Mouse (Mus musculus) embryonic facial prominence, embryonic 10.5 days (tissue): ENCODE data around the gene Kdsr. TPM values are rescaled to one million over a fixed set of nuclear protein-coding genes. Genes with fewer than 3 reads are reported as not detected.
A peak's percentile ranks its signal among the peaks of the same experiment; 100 is the strongest.

Source experiments
- DNase-seq: peaks from one replicate; pipeline ENCODE4 v3.0.0-alpha.2; 2017; ENCODE audit warnings: low spot score
- H3K27ac ChIP-seq: fragments of 300-500 bp; sonication (generic); replicated peaks from 2 replicates; pipeline ENCODE4 v1.5.1; 2016; ENCODE audit warnings: mild to moderate bottlenecking
- H3K27me3 ChIP-seq: fragments of 300-500 bp; sonication (generic); replicated peaks from 2 replicates; pipeline ENCODE4 v1.6.1; 2016; ENCODE audit warnings: low read depth, mild to moderate bottlenecking; ENCODE audit not compliant: poor library complexity, severe bottlenecking
- H3K36me3 ChIP-seq: fragments of 300-500 bp; sonication (generic); replicated peaks from 2 replicates; pipeline ENCODE4 v1.6.1; 2016; ENCODE audit warnings: mild to moderate bottlenecking, moderate library complexity
- H3K4me1 ChIP-seq: fragments of 300-500 bp; sonication (generic); 2 replicates; pipeline ENCODE4 v1.6.1; 2016
- H3K4me3 ChIP-seq: fragments of 300-500 bp; sonication (generic); 2 replicates; pipeline ENCODE4 v1.5.1; 2016; ENCODE audit warnings: mild to moderate bottlenecking, moderate library complexity
- H3K9me3 ChIP-seq: fragments of 300-500 bp; sonication (generic); 2 replicates; pipeline ENCODE4 v1.6.1; 2016; ENCODE audit warnings: mild to moderate bottlenecking
- WGBS: fragments of 180-500 bp; shearing (Covaris S2); methylation state at CpG from one replicate; pipeline ENCODE4 v1.1.7; 2016; 5-methylcytosine and 5-hydroxymethylcytosine counted together
- polyA plus RNA-seq: library from polyadenylated mRNA; unstranded; fragments of >200 nt; fragmentation: Nextera tagmentation; extraction: Ambion mirVana; gene quantifications from 2 replicates; pipeline ENCODE4 v1.2.1, GENCODE M21; 2016

Gene Kdsr
- polyA plus RNA-seq, result 9.7 and 10.1 TPM in 2 replicates

GRCm38 (mm10) chr1:106759572-106760435 lies at the start of gene Kdsr:
Gene Kdsr (minus strand): TSS chr1:106759727.
- H3K9me3 ChIP-seq, result no peaks in the 10 kb centered on the region
- H3K4me1 ChIP-seq, result peaks cover 15% of the 10 kb centered on the region
- H3K36me3 ChIP-seq, result peaks cover 11% of the 10 kb centered on the region
- peak; percentile 97 for DNase-seq
- peak within 1 kb of the TSS; percentile 85 for H3K4me3 ChIP-seq
- peak within 1 kb of the TSS; percentile 88 for H3K27ac ChIP-seq
- 4% methylated on average over 51 of the region's 51 CpGs for WGBS
- H3K27me3 ChIP-seq, result no peaks in the 10 kb centered on the region

GRCm38 (mm10) chr1:106799931-106800330 lies 40.4 kb upstream of the Kdsr start:
- DNase-seq, result no peak
- no peaks in the 10 kb centered on the region for H3K27me3 ChIP-seq
- no peaks in the 10 kb centered on the region for H3K9me3 ChIP-seq
- no peak overlapping the region for H3K27ac ChIP-seq
- H3K36me3 ChIP-seq, result no peaks in the 10 kb centered on the region
- peaks cover 10% of the 10 kb centered on the region for H3K4me1 ChIP-seq
- no peak overlapping the region for H3K4me3 ChIP-seq
- WGBS, result 81% methylated on average over 3 of the region's 3 CpGs

DNA sequence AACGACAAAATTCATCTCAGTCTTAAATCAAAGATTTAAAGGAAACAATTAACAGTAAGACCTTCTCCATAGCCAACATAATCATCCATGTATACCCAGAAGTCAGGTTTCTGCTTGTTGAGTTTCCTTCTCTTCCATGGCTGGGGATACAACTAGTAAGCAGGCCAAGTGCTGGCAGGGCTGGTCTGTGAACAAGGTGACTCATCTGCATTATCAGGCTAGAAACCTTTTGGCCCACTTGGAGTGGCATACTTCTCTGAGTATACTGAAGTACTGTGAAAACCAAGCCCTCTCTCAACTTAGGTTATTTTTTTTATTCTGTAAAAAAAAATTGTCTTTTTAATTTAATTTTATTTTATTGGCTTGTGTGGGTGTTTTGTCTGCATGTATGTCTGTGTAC lies 39.9 kb upstream of the Kdsr start:
- Histone ChIP-seq H3K4me3 (no peak overlapping the region), H3K9me3 (no peaks in the 10 kb centered on the region), H3K27ac (no peak overlapping the region), H3K4me1 (peaks cover 13% of the 10 kb centered on the region), H3K27me3 (no peaks in the 10 kb centered on the region), H3K36me3 (no peaks in the 10 kb centered on the region)
- 59% methylated on average over 1 of the region's 1 CpGs for WGBS
- no peak for DNase-seq

- no peaks in the 10 kb centered on the region for H3K27me3 ChIP-seq
- H3K36me3 ChIP-seq, result peaks cover 5% of the 10 kb centered on the region; the same call in 1 of the 2 replicates
- H3K9me3 ChIP-seq, result no peaks in the 10 kb centered on the region
- peak overlapping the region; percentile 98 for H3K4me3 ChIP-seq
- H3K4me1 ChIP-seq, result peaks cover 16% of the 10 kb centered on the region
- peak overlapping the region; percentile 95; the same call in 1 of the 2 replicates for H3K27ac ChIP-seq
- no peak for DNase-seq
- WGBS, result 61% methylated on average over 7 of the region's 7 CpGs
These were observed 37.7 kb upstream of the Kdsr start for GRCm38 (mm10) chr1:106796987-106797779.

GRCm38 (mm10) chr1:106796542-106796924 lies 37.0 kb upstream of the Kdsr start, which contains the start of gene Vps4b:
Gene Vps4b (minus strand): TSS chr1:106796728.
- Histone ChIP-seq H3K27ac (peak within 1 kb of the TSS; percentile 95), H3K27me3 (no peaks in the 10 kb centered on the region), H3K4me3 (peak within 1 kb of the TSS; percentile 98), H3K36me3 (peaks cover 10% of the 10 kb centered on the region), H3K4me1 (peaks cover 16% of the 10 kb centered on the region), H3K9me3 (no peaks in the 10 kb centered on the region)
- peak; percentile 95 for DNase-seq
- WGBS, result under 1% methylated on average over 23 of the region's 23 CpGs

GRCm38 (mm10) chr1:106795634-106796541 lies 36.4 kb upstream of the Kdsr start:
- Histone ChIP-seq H3K9me3 (no peaks in the 10 kb centered on the region), H3K36me3 (peaks cover 16% of the 10 kb centered on the region), H3K27me3 (no peaks in the 10 kb centered on the region), H3K4me3 (peak overlapping the region; percentile 98), H3K4me1 (peaks cover 16% of the 10 kb centered on the region), H3K27ac (peak overlapping the region; percentile 95)
- WGBS, result 3% methylated on average over 51 of the region's 51 CpGs
- DNase-seq, result no peak

DNA sequence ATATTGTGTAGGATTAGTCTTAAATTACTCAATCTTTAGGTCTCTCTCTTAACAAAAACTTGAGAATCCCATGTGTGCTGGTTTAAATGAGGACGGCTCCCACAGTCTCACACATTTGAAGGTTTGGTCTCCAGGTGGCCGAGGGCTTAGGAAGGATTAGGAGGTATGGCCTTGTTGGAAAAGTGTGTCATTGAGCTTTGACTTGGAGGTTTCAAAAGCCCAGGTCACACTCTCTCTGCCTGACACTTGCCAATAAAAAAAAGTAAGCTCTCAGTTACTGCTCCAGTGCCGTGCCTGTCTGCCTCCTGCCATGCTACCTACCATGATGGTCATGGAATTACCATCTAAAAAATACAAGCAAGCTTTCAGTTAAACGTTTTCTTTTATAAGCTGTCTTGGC lies 15.4 kb upstream of the Kdsr start:
- Histone ChIP-seq H3K27me3 (no peaks in the 10 kb centered on the region), H3K36me3 (peaks cover 93% of the 10 kb centered on the region), H3K4me3 (no peak overlapping the region), H3K27ac (no peak overlapping the region), H3K4me1 (no peaks in the 10 kb centered on the region), H3K9me3 (no peaks in the 10 kb centered on the region)
- no peak for DNase-seq
- 91% methylated on average over 4 of the region's 4 CpGs for WGBS

GRCm38 (mm10) chr1:106774092-106774491 lies 14.6 kb upstream of the Kdsr start:
- H3K36me3 ChIP-seq, result peaks cover 89% of the 10 kb centered on the region
- DNase-seq, result no peak
- H3K27me3 ChIP-seq, result no peaks in the 10 kb centered on the region
- H3K27ac ChIP-seq, result no peak overlapping the region
- no peaks in the 10 kb centered on the region for H3K4me1 ChIP-seq
- H3K9me3 ChIP-seq, result no peaks in the 10 kb centered on the region
- 92% methylated on average over 9 of the region's 9 CpGs for WGBS
- H3K4me3 ChIP-seq, result no peak overlapping the region

GRCm38 (mm10) chr1:106768773-106769172 lies 9.2 kb upstream of the Kdsr start:
- Histone ChIP-seq H3K36me3 (peaks cover 85% of the 10 kb centered on the region), H3K9me3 (no peaks in the 10 kb centered on the region), H3K4me1 (no peaks in the 10 kb centered on the region), H3K4me3 (no peak overlapping the region), H3K27me3 (no peaks in the 10 kb centered on the region), H3K27ac (no peak overlapping the region)
- no peak for DNase-seq

DNA sequence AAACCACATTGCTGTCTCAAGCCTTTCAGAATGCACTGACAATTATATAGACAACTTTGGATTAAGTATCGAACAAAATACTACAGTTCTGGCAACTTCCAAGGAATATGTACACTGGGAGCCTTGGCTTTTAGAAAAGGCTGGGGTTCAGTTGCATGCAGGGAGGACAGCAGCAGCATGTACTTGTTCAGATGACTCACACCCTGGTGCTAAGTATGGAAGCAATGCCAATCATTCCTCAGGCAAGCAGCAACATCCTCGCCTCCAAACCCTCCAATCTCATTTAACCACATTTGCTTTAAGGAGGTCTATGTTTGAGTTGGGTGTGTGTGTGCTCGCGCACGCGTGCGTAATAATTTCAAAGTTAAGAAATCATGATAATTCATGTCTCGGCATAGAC lies 6.2 kb upstream of the Kdsr start:
- Histone ChIP-seq H3K27me3 (no peaks in the 10 kb centered on the region), H3K27ac (no peak overlapping the region), H3K36me3 (peaks cover 60% of the 10 kb centered on the region), H3K4me3 (no peak overlapping the region), H3K4me1 (no peaks in the 10 kb centered on the region), H3K9me3 (no peaks in the 10 kb centered on the region)
- DNase-seq, result no peak
- 95% methylated on average over 8 of the region's 8 CpGs for WGBS

GRCm38 (mm10) chr1:106764846-106765245 lies 5.3 kb upstream of the Kdsr start:
- Histone ChIP-seq H3K9me3 (no peaks in the 10 kb centered on the region), H3K4me1 (no peaks in the 10 kb centered on the region), H3K27ac (no peak overlapping the region), H3K27me3 (no peaks in the 10 kb centered on the region), H3K36me3 (peaks cover 51% of the 10 kb centered on the region), H3K4me3 (no peak overlapping the region)
- DNase-seq, result no peak
- 93% methylated on average over 2 of the region's 2 CpGs for WGBS

DNA sequence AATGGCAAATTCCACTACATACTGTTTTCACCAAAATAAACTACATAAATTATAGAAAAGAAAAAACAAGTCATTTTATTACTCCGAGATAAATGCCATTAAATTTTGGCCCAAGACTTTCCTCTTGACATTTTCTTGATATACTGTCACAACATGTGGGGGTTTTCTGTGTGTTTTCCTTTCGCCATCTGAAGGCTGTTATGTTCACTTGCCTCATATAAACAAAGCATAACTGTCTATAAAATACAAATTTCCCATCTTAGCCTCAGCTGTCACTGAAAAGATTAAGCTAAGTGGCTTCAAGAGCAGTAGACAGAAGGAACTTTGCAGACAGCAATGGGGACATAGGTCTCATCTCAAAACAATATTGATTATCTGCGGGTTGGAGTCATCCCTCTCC lies 4.8 kb upstream of the Kdsr start:
- no peak for DNase-seq
- Histone ChIP-seq H3K27me3 (no peaks in the 10 kb centered on the region), H3K27ac (no peak overlapping the region), H3K4me1 (0 out of 2 replicates have a peak, but pooled peaks cover under 1% of the 10 kb centered on the region), H3K36me3 (peaks cover 49% of the 10 kb centered on the region), H3K4me3 (no peak overlapping the region), H3K9me3 (no peaks in the 10 kb centered on the region)
- 92% methylated on average over 3 of the region's 3 CpGs for WGBS
